Mouse (Mus musculus) heart, adult 2 months (tissue): ENCODE data around the gene Lpcat4.

Experiments used
- CTCF ChIP-seq: fragments of 200-600 bp; IDR thresholded peaks from 2 replicates; pipeline ENCODE4 v1.8.1; 2022; ENCODE audit warnings: antibody characterized with exemption, mild to moderate bottlenecking, moderate library complexity
- EP300 ChIP-seq: fragments of 200-500 bp; IDR thresholded peaks from 2 replicates; pipeline ENCODE4 v1.6.1; 2011; ENCODE audit warnings: low read depth, low read length, control low read depth; ENCODE audit not compliant: insufficient read depth
- POLR2A ChIP-seq: fragments of 200-500 bp; IDR thresholded peaks from 2 replicates; pipeline ENCODE4 v1.6.1; 2011; ENCODE audit warnings: mild to moderate bottlenecking, low read depth, low read length, control low read depth; ENCODE audit not compliant: insufficient read depth

- TF ChIP-seq CTCF (no peak), POLR2A (no peak), EP300 (no peak)
These were observed 1.3 kb upstream of the Lpcat4 start for GRCm38 (mm10) chr2:112238006-112238405.
